Mouse (Mus musculus) colon, adult 2 months (tissue): ENCODE measurements around the gene E130311K13Rik. TPM values are rescaled to one million over a fixed set of nuclear protein-coding genes. Genes with fewer than 3 reads are reported as not detected.

Experiments used
- polyA plus RNA-seq: library from polyadenylated mRNA; depleted of rRNA; stranded (reverse); fragments of >200 nt; gene quantifications from 2 replicates; pipeline ENCODE4 v1.2.3, GENCODE M21; 2012; rRNA removed

Gene E130311K13Rik
- 1.9 and 3.1 TPM in 2 replicates for polyA plus RNA-seq

DNA sequence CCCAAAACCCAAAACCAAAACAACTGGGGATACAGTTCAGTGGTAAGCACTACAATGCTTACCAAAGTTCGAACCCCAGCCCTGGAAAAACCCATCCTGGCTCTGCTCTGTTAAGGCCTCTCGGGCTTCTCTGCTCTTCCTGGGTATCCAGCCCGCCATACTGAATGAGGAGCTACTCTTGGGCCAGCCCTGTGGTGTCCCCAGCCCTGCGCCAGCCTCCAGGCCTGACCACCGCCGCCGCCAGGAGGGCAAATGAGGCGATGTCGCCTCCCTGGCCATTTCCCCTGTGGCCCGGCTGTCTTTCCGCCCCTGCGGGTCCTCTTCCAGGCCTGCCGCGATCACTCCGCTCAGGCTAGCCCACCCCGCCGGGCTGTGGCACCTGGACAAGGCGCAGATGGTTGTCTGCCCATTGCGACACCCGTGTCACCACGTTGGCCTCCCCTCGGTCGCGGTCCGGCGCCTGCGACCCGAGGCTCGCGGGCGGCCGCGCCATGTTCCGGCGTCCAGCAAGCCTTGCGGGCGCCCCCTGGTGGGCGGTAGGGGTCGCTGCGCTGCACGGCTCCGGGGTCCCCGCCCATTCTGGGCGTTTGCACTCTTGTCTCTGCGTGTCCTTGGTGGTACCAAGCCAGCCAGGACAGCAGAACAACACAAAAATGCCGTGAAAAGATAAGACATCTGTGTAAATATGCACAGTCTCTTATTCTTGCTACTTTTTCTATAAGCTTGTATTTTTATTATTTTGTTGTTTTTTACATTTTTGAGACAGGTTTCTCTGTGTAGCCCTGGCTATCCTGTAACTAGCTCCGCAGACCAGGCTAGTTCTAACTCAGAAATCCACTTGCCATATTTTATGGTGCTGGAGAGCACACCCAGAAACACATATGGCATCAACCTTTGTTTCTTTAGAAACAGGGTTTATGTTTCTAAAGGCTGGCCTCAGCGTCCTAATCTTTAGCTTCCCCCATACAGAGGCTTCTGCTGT, at the start of gene E130311K13Rik:
TSS of gene E130311K13Rik (minus strand) at position 595 of the 982 bp plus-strand sequence.

GRCm38 (mm10) chr3:63975955-63976908, 47.0 kb upstream of the E130311K13Rik start, which contains the start of gene Gmps:
Gene Gmps, plus strand, starts transcription at chr3:63976106.

DNA sequence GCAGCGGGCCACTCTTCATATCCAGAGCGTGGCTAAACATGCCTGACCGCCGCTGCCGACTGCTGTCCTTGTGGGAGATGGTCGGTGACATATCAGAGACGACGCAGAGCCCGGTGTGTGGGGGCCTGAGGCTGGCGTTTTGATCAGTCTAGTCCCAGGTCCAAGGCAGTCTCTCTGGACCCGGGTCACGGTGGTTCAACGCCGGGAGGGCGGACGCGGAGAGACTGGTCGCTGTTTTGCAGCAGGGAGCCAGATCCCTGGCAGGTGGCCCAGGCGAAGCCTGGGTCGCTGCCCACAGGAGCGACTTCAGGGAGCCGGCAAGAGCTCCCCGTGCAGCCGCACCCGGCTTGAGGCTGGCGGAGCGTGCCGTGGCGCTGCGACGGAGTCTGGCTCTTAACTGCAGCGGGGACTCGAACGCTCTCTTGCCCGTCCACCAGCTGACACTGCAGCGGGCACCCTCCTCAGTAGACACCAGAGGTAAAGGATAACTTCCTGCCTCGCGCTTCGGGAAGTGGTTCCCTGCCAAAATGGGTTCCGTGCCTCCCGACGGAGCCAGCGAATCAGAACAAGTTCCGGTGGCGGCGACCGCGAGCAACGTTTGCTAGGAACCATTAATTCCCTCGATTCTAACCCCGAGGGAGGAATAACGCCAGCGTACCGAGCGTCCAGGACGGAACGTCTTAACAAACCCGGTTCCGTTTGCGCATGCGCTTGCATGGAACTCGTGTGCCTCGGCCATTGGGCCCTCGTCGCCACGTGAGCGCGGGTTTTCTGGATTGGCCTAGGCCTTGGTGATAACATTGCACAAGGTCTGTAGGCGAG, 35.0 kb upstream of the E130311K13Rik start, which contains the start of gene Slc33a1:
TSS of gene Slc33a1 (minus strand) at position 669 of the 822 bp plus-strand sequence.

GRCm38 (mm10) chr3:63899309-63899695, 30.0 kb downstream of the E130311K13Rik start, which contains the start of gene Plch1:
Gene Plch1, minus strand, starts transcription at chr3:63899472.

Other genes with a start within 250 kb of the E130311K13Rik start
- gene Plch1, start 30.0 kb downstream of the E130311K13Rik start, polyA plus RNA-seq: 2.9 and 3.5 TPM in 2 replicates
- 22.9 and 24.6 TPM in 2 replicates for gene Slc33a1, start 35.3 kb upstream of the E130311K13Rik start, polyA plus RNA-seq
- 1.2 and 1.3 TPM in 2 replicates for gene Gmps, start 46.6 kb upstream of the E130311K13Rik start, polyA plus RNA-seq
- 0.01 TPM in 1 of 2 replicates, not detected in the other for gene Vmn2r1, start 152.1 kb upstream of the E130311K13Rik start, polyA plus RNA-seq
- gene Vmn2r2, start 212.5 kb upstream of the E130311K13Rik start, polyA plus RNA-seq: not detected in 2 replicates